Mouse (Mus musculus) liver, postnatal 0 days (tissue): Measurements from ENCODE around the gene Bfsp2.

ENCODE experiments used
- CTCF ChIP-seq: sonication (generic); IDR thresholded peaks from 2 replicates; pipeline ENCODE4 v1.5.1; 2016; ENCODE audit warnings: antibody characterized with exemption, low read depth
- EP300 ChIP-seq: IDR thresholded peaks from 2 replicates; pipeline ENCODE4 v1.6.1; 2016; ENCODE audit warnings: antibody characterized with exemption, low read depth, mild to moderate bottlenecking

GRCm38 (mm10) chr9:103503586-103504298, 23.5 kb upstream of the Bfsp2 start:
- TF ChIP-seq CTCF (no peak), EP300 (no peak)
